Mouse (Mus musculus): ENCODE measurements at regions not wholly inside any gene's neighbourhood (a gene's known extent, or its start where the extent isn't known, plus 50 kb on each side); places are given as distances from the start of the nearest gene placed in this dataset.

DNA sequence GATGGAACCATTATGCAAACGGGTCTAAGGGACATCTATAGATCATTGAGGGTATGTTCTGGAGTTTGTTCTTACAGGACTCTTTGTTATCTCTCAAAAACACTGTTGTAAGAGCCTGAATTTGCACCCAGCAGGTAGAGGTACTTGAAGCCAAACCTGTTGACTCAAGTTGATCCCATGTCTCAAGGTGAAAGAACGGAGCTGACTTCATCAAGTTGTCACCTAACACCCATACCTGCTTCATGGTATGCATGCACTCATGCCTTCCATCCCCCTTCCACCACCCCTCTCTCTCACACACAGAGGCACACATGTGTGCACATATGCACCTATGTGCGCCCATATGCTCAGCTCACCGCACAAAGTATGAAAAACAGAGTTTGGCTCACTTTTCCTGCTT is 189.0 kb downstream of the Ttll7 start:
- no peak for DNase-seq (ENCODE audit: low spot score in 2 of 2)

GRCm38 (mm10) chr3:147042911-147043310 is 190.7 kb downstream of the Ttll7 start:
- DNase-seq (ENCODE audit: low spot score in 2 of 2): no peak

- DNase-seq (ENCODE audit: low spot score in 2 of 2): no peak
These were observed 194.5 kb downstream of the Ttll7 start for GRCm38 (mm10) chr3:147046634-147047033.

- no peak for DNase-seq (ENCODE audit: low spot score in 2 of 2)
These were observed 202.1 kb downstream of the Ttll7 start for GRCm38 (mm10) chr3:147054157-147054838.

- no peak for DNase-seq (ENCODE audit: low spot score in 2 of 2)
These were observed 205.7 kb downstream of the Ttll7 start for GRCm38 (mm10) chr3:147057874-147058273.

DNA sequence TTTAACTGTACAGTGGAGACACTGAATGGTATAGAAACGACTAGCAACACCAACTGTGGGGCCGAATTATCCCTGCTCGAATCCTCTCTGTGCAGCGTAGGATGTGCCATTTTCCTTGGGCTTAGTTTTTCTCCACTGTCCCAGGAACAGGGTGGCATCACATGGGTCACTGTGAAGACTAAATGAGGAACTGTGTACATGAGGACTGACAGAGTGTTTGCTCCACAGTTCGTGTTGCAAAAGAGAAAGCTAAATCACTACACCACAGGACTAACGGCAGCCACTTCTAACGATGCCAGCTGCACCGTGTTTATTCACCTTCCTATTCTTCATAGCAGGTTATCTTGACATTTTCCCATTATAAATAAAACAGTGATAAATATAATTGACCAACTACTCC is 208.5 kb downstream of the Ttll7 start:
- DNase-seq (ENCODE audit: low spot score in 2 of 2): no peak

GRCm38 (mm10) chr3:147062451-147062850 is 210.3 kb downstream of the Ttll7 start:
- no peak for DNase-seq (ENCODE audit: low spot score in 2 of 2)

DNA sequence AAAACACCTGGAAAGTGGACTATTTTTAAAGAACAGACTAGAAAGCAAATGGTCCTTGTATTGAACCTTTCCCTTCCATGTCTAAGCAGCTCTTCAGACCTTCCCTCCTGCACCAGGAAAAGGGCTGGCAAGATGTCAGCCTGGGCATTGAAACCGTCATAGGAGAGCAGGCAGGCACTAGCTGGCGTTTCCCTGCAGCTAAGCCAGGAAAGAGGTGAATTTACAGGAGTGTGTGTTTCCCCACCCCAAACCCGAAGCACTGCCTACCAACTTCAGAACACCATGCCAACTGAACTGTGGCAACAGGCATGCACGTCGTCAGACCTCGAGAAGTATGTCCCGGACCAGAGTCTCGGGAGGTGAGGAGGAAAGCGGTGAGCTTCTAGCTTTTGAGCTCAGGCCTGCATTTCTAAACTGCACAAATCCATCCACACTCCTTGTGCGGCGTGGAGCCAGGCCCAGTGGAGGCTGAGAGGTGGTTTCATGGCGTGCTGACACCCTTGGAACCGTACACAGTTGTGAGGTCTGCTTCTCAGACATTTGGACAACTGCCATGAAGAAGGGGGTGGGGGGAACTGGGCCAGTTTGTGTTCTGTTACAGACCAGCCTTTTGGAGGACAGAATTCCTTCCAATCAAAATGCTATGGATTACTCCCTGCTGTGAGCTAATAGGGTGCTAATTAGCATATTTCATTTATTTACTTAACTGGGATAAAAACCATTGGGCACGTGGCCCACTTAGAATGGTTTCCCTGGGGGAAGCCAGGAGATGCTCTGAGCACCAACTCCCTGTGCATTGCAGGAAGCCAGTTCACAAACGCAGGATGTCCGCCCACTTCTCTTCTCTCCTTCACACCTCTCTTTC is 211.6 kb downstream of the Ttll7 start:
- DNase-seq (ENCODE audit: low spot score in 2 of 2): peak in 1 of 2 experiments; percentile 48

DNA sequence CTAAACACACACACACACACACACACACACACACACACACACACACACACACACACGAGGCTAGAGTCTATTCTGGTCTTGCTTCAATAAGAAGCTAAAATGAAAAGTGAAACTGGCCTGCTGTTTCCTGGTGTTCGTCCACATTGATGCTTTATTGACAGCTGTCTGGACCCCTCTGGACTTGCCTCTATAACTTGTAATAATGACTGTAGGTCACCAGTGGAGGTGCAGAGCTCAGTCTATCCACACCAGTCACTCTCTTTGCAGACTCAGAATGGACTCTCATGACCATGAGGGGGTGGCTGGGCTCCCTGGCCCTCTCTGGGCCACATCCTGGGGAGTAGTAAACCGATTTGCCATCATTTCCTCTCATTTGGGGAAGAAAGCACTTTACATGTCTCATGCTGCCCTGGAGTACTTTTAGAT is 212.3 kb downstream of the Ttll7 start:
- DNase-seq (ENCODE audit: low spot score in 2 of 2): peak in 1 of 2 experiments; percentile 35

- no peak for DNase-seq (ENCODE audit: low spot score in 2 of 2)
These were observed 218.8 kb downstream of the Ttll7 start for GRCm38 (mm10) chr3:147070972-147071371.

GRCm38 (mm10) chr3:147080197-147080596 is 228.0 kb downstream of the Ttll7 start:
- DNase-seq (ENCODE audit: low spot score in 2 of 2): no peak

DNA sequence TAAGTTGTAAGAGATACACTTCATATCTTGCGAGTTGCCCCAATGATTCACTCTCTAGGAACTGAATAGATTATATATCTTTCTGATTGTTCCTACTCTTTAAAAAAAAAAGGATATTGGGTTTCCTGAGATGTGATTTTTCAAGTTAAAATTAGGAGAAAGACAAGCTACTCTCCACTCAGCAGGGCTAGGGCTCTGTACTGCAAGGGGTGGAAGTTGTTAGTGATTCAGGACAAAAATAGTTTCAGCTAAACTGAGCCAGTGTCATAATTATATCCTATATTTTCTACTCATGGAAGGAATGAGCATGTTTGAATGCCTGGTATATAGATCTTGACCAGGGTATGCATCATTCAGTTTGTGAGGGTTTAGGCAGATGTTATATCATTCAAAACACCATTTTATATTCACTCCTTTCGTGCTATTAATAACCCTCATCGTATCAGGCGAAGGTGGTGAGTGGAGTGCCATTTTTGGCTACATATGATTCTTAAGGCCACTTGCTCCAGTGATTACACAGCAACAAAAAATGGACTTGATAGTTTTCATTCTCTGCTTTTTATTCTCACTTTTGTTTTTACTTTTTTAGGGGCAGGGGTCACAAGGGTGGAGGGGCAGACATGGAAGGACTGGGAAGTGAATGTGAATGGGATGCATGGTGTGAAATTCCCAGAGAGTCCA is 228.7 kb downstream of the Ttll7 start:
- no peak for DNase-seq (ENCODE audit: low spot score in 2 of 2)

- DNase-seq (ENCODE audit: low spot score in 2 of 2): no peak
These were observed 229.6 kb downstream of the Ttll7 start for GRCm38 (mm10) chr3:147081763-147082162.

GRCm38 (mm10) chr3:147082255-147082943 is 230.2 kb downstream of the Ttll7 start:
- DNase-seq (ENCODE audit: low spot score in 2 of 2): no peak

- no peak for DNase-seq (ENCODE audit: low spot score in 2 of 2)
These were observed 231.2 kb downstream of the Ttll7 start for GRCm38 (mm10) chr3:147083374-147083773.

DNA sequence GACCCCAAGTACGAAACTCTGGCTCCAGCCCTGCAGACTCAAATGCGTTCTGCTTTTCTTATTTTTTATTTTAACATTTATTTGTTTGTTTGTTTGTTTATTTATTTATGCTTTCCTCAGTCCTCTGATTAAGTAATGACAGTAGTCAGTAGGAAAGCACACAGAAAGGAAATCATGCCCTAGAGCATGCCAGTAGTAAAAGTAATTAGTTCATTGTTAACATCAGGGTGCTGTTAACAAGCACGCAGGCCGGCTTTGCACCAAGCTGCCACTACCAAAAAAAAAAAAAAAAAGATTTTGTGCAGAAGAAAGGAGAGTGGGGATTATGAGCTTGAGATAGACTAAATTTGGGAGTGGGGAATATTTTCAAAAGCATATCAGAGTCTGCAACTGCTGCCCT is 231.7 kb downstream of the Ttll7 start:
- no peak for DNase-seq (ENCODE audit: low spot score in 2 of 2)

GRCm38 (mm10) chr3:147084624-147085189 is 232.5 kb downstream of the Ttll7 start:
- no peak for DNase-seq (ENCODE audit: low spot score in 2 of 2)

- no peak for DNase-seq (ENCODE audit: low spot score in 2 of 2)
These were observed 236.0 kb downstream of the Ttll7 start for GRCm38 (mm10) chr3:147088171-147088570.

- no peak for DNase-seq (ENCODE audit: low spot score in 2 of 2)
These were observed 237.5 kb downstream of the Ttll7 start for GRCm38 (mm10) chr3:147089716-147090115.

GRCm38 (mm10) chr3:147092188-147093075 is 240.3 kb downstream of the Ttll7 start:
- no peak for DNase-seq (ENCODE audit: low spot score in 2 of 2)

DNA sequence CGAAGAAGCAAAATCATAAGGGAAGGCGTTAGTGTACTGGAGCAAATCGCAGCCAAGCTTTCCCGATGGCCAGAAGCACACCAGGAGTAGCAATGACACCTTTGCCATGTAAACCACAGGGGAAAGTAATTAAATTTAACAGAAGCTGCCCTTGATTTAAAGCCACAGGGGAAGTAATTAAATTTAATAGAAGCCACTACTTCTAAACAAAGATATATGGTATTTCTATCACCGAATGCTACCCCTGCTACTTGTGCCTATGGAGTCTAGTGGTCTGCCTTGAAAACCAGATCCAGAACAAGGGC is 240.9 kb downstream of the Ttll7 start:
- DNase-seq (ENCODE audit: low spot score in 2 of 2): no peak

Data from right cerebral cortex, adult 2 months (tissue).